Mouse (Mus musculus): ENCODE measurements around the gene Ifitm5.
"Not testable (repeated sequence)": the region's sequence is repeated elsewhere in the genome, so short reads cannot be mapped to it uniquely, and the experiment has no call there.

Gene Ifitm5

GRCm38 (mm10) chr7:140949824-140950530 lies at the start of gene Ifitm5:
TSS of gene Ifitm5 (minus strand) at chr7:140950291.
- no peak for DNase-seq (ENCODE audit: low spot score)

- no peak for DNase-seq (ENCODE audit: low spot score)
These were observed 49.0 kb upstream of the Ifitm5 start for GRCm38 (mm10) chr7:140998853-140999700.

- no peak for DNase-seq (ENCODE audit: low spot score)
These were observed 47.7 kb upstream of the Ifitm5 start for GRCm38 (mm10) chr7:140997817-140998216.

GRCm38 (mm10) chr7:140991117-140991689 lies 41.1 kb upstream of the Ifitm5 start:
- DNase-seq (ENCODE audit: low spot score), result no peak

- DNase-seq (ENCODE audit: low spot score), result no peak
These were observed 40.5 kb upstream of the Ifitm5 start for GRCm38 (mm10) chr7:140990622-140991021.

GRCm38 (mm10) chr7:140990185-140990584 lies 40.1 kb upstream of the Ifitm5 start:
- DNase-seq (ENCODE audit: low spot score), result no peak

GRCm38 (mm10) chr7:140989022-140989421 lies 38.9 kb upstream of the Ifitm5 start:
- no peak for DNase-seq (ENCODE audit: low spot score)

GRCm38 (mm10) chr7:140987182-140988138 lies 37.4 kb upstream of the Ifitm5 start:
- DNase-seq (ENCODE audit: low spot score), result no peak

GRCm38 (mm10) chr7:140982971-140983370 lies 32.9 kb upstream of the Ifitm5 start:
- no peak for DNase-seq (ENCODE audit: low spot score)

- no peak for DNase-seq (ENCODE audit: low spot score)
These were observed 31.6 kb upstream of the Ifitm5 start for GRCm38 (mm10) chr7:140981704-140982103.

- not testable (repeated sequence) for DNase-seq (ENCODE audit: low spot score)
These were observed 26.6 kb upstream of the Ifitm5 start for GRCm38 (mm10) chr7:140976720-140977119.

- peak; percentile 76 for DNase-seq (ENCODE audit: low spot score)
These were observed 25.4 kb upstream of the Ifitm5 start for GRCm38 (mm10) chr7:140975465-140975864.

- DNase-seq (ENCODE audit: low spot score), result no peak
These were observed 24.8 kb upstream of the Ifitm5 start for GRCm38 (mm10) chr7:140974940-140975339.

- DNase-seq (ENCODE audit: low spot score), result no peak
These were observed 23.5 kb upstream of the Ifitm5 start for GRCm38 (mm10) chr7:140973396-140974165.

- no peak for DNase-seq (ENCODE audit: low spot score)
These were observed 21.5 kb upstream of the Ifitm5 start for GRCm38 (mm10) chr7:140971479-140972171.

- no peak for DNase-seq (ENCODE audit: low spot score)
These were observed 20.8 kb upstream of the Ifitm5 start for GRCm38 (mm10) chr7:140970931-140971330.

GRCm38 (mm10) chr7:140968710-140969109 lies 18.6 kb upstream of the Ifitm5 start:
- not testable (repeated sequence) for DNase-seq (ENCODE audit: low spot score)

GRCm38 (mm10) chr7:140967862-140968591 lies 17.9 kb upstream of the Ifitm5 start:
- DNase-seq (ENCODE audit: low spot score), result no peak

GRCm38 (mm10) chr7:140966921-140967320 lies 16.8 kb upstream of the Ifitm5 start, which contains the start of gene Ifitm1:
TSS of gene Ifitm1 (plus strand) at chr7:140967221.
- no peak for DNase-seq (ENCODE audit: low spot score)

All from adipocyte (in vitro differentiated cells).